Mouse (Mus musculus) ES-Bruce4 (cell line): ENCODE results near the gene Pde10a.

Experiments
- CTCF ChIP-seq: IDR thresholded peaks from one replicate; pipeline ENCODE4 v1.8.1; 2011; ENCODE audit warnings: low read depth, low read length
- EP300 ChIP-seq: IDR thresholded peaks from 2 replicates; pipeline ENCODE4 v1.6.1; 2011; ENCODE audit warnings: low read depth, low read length; ENCODE audit not compliant: insufficient read depth

- TF ChIP-seq CTCF: no peak
- TF ChIP-seq EP300: no peak
These were observed 21.2 kb downstream of the Pde10a start for GRCm38 (mm10) chr17:8546366-8546765.
